Mouse (Mus musculus) adrenal gland, postnatal 36 days (tissue): Measurements from ENCODE around the gene Cxcl14. TPM values are rescaled to one million over a fixed set of nuclear protein-coding genes. Genes with fewer than 3 reads are reported as not detected.

Experiments
- DNase-seq, 2 experiments: peaks; one replicate each; pipeline ENCODE4 v3.0.0; 2021; ENCODE audit warnings: mixed read lengths in 1 of 2
- total RNA-seq, 2 experiments: library from RNA; stranded (reverse); gene quantifications; 2 replicates each; pipeline ENCODE4 v1.2.3; 2021

Gene Cxcl14
- total RNA-seq, 2 experiments from 2014 or later: 34.9 to 36.1 TPM

DNA sequence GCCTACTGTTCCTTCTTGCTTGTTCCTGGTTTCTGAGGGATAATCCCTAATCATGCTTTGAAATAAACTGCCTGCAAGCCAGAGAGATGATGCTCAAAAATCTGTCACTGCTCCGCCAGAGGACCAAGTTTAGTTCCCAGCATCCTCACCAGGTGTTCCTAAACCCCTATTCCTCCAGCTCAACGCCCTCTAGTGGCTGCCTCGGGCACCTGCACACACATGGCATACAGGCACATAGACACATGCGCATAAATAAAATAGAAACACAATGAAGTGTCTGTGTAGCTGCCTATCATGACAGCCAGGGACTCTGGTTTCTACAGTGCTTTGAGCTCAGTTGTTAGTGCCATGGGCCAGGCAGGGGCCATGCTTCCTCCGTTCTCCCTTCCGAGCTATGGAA lies 6.4 kb downstream of the Cxcl14 start:
- DNase-seq: no peak

DNA sequence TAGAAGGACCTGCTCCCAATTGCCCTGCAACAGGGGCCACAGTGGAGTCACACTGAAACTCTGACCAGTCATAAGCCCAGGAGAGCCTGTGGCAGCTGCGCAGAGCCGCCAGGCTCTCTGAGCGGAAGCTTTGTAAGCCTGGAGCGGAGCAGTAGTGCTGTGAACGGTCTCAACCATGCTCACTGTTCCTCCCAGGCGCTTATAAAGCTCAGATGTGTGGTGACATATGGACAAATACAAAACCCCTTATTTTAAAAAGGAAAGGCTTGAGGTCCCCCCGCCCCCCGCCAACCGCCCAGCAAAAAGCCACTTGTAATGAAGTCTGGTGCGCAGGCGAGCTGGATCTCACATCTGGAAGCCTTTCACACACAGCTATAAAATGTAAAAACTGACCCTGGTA lies 7.1 kb downstream of the Cxcl14 start:
- no peak for DNase-seq

DNA sequence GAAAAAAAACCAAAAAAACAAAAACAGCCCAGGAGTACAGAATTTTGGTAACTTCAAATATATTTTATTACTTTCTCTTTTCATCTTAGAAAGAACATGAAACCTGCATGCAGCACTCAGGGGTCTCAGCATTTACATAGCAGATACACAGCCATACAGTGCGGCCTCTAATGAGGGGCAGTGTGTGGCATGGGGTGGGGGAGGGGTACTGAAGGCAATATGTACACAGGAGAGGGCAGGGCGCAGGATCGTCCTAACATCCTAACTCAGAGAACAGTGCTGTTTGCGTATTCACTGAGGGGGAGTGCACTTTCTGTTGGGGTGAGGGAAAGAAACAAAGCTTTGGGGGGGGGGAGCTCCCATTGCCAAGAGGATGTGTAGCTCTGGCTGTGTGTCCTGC lies 7.8 kb downstream of the Cxcl14 start:
- DNase-seq: no peak

DNA sequence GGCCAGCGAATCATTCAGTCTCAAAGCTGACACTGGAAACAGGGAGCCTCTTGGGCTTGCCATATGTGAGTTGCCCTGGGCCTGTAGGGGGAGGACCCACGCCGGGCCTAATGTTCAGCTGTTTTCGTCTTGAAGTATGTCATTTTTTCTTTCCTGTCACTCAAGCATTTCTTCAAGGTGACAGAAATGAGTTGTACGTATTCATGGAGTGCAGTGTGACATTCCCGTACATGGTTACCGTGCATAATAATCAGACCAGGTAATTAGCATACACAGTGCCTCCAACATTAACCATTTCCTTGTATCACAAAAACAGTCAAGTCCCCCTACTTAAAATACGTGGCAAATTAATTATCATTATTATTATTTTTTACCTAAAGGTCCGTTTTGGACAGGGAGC lies 9.3 kb downstream of the Cxcl14 start:
- no peak for DNase-seq

DNA sequence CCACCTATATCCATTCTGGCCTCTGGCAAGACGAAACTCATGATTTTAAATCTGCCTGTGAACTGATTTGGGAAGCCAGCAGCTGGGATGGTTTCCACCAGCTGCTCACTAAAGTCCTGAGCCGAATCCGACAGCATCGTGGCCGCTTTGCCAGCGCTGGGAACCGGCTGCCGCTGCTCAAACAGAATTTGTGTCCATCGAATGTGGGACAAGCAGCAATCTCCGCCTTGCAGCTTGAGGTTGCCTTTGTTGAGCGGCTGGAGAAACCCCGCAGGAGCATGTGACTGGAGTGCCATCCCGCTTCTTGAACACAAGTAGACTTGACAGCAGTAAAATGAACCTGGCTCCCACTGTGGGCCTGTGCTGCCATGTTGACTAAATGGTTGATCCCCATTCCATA lies 13.0 kb downstream of the Cxcl14 start:
- no peak for DNase-seq

DNA sequence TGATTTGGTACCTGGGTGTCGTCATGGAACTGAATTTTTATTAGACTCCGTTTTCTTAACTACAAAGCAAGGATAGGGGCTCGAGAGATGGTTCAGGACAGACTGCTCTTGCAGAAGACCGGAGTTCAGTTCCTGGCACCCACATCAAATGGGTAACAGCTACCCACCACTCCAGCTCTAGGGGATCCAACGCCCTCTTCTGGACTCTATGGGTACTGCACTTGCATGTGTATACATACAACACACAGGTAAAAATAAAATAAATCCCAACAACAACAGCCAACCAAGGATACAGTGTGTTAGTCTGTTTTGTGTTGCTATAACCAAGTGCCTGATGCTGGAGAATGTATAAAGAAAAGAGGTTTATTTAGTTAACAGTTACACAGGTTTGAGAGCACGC lies 16.0 kb downstream of the Cxcl14 start:
- DNase-seq: no peak

DNA sequence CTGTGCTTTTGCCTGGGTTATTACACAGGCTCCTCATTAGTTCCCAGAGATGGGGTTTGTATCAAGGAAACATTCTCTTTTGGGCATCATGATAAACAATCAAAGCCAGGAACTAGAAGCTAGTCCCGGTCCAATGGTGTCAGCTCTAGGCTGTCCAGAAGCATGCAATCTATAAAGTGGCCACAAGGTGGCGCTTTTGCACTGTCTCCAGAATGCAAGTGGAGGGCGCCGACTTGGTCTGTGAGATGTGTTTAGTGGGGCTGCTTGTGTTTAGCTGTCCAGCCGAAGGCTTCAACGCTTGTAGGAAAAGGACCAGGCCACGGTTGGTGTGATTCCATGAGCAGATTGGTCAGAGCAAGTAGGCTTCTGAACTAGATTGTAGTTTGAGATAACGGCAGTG lies 16.9 kb downstream of the Cxcl14 start:
- peak; percentile 78 to 80 for DNase-seq

DNA sequence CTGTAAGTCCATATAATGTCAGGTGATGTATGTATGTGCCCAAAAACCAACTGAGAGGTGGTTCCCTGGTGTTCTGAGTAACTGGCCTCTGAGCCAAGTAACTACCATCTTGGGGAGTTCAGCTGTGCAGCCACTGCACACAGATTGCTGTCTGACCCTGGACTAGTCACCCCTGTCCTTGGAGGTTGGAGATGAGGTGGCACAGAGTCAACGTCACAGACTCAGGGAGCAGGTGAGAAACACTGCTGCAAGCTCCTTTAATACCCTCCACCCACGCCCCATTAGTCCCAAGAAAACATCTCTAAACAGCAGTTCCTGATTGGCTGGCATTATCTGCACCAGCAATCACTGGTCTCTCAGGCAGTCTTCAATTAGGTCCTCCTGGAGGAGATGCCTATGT lies 21.2 kb downstream of the Cxcl14 start:
- peak in 1 of 2 experiments; percentile 17 for DNase-seq

DNA sequence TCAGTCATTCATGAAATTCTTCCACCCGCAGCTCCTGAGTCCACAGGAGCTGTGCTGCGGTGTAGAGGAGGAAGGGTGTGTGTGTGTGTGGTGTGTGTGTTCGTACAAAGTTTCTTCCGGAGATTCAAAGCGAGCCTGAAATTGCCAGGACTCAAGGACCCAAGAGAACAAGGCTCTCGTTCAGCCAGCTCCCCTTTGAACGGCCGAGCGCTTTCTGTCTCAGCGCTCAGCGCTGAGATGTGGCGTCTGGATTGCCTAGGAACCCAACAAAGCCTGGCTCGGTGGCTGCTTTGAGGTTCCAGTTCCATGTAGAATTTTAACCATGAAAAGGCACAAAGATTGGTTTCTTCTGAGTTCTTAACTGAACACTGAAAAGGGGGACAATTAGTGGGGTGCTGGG lies 26.2 kb downstream of the Cxcl14 start:
- DNase-seq: no peak

DNA sequence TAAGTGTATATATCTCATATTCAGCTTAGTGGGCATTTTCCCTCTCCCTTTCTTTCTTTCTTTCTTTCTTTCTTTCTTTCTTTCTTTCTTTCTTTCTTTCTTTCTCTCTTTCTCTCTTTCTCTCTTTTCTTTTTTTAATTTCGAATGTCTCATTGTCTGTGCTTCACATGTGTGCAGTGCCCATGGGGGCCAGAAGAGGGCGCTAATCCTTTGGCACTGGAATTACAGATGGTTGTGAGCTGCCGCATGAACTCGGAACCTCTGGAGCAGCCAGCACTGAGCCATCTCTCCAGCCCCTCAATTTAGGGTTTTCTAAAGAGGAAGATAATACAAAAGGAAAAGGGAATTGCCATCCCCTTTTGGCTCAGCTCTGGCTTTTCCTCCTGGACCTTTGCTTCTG lies 29.0 kb downstream of the Cxcl14 start:
- no peak for DNase-seq

DNA sequence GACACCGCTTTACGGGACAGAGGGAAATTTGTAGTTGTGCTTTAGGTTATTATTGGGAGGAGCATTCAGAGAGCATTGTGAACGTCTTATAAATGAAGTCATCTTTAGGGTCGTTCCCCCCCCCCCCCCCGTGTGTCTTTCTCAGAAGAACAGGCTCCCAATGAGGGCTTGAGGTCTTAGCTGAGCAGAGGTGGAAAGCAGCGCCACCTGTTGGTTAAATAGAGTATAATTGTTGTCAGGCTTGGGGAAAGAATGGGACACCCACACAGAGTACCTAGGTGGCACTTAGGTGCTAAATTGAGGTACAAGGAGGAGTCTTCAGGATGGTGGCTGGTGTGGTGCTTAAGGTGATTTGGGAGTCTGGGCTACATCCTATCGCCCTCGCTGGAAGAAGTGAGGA lies 29.9 kb downstream of the Cxcl14 start:
- peak in 1 of 2 experiments; percentile 32 for DNase-seq

DNA sequence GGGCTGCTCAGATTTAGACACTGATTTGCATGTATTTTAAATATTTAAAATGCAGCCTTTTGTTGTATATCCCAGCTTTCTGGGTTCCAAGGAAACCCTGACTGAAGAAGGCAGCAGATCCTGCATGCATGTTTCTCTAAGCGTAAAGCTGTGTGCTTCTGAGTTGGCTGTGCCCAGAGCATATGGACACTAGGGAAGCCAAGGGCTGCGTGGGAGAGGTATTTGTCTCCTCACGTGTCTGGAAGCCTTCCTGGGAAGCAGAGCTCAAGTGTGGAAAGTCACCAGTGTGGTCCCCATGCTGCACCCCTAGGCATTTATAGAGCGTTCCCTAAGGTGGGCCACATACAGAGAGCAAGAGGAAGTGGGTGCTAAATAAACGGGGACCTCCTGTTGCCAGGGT lies 30.7 kb downstream of the Cxcl14 start:
- no peak for DNase-seq

DNA sequence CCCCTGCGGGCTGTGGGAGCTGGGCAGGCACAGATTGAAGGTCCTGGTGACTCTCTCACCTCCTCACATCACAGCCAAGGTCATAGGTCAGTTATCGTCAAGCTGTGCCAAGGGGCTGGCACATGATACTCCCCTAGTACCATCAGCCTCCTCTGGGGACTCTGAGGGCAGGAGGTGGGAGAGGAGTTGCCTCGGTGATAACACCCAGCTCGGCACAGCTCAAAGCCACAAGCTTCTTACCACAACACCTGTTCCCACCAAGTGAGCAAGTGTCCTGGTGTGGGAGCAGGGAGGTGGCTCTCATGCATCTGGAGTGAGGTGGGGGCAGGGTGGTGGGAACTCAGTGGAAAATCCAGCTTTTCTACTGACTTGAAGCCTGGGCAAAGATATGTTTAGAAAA lies 34.1 kb downstream of the Cxcl14 start:
- no peak for DNase-seq

DNA sequence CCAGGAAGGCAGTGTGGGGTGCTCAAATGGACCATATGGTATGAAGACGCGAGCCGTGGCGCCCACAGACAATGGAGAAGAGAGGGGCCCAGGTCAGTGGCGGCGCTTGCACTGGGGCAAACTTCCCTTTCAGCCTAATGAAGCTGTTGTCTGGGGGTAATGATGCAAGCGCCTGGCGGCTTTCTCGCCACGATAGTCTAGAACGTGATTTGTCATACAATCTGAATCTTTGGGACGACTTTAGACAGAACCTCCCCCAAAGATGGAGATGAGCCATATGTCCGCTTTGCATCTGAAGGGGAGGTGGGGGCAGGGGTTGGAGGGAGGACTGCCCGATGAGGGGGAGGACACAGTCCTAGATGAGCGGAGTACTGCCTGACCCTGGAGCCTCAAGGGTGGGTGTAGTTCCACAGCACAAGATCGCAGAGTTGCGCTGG lies 36.0 kb downstream of the Cxcl14 start:
- DNase-seq: no peak

DNA sequence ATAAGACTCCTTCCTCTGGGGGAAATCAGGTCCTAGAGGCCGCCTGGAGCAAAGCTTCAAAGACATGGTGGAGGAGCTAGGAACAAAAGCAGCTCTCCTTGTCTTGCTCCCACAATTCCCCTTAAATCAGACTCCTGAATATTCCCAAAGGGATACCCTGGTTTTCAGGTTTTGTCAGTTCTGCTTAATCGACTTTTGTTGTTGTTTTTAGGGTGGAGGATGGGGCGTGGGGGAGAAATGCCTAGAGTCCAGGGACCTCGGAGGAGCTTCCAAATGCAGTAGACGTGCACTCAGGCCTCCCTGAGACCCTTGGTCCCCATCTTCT lies 36.5 kb downstream of the Cxcl14 start:
- no peak for DNase-seq

DNA sequence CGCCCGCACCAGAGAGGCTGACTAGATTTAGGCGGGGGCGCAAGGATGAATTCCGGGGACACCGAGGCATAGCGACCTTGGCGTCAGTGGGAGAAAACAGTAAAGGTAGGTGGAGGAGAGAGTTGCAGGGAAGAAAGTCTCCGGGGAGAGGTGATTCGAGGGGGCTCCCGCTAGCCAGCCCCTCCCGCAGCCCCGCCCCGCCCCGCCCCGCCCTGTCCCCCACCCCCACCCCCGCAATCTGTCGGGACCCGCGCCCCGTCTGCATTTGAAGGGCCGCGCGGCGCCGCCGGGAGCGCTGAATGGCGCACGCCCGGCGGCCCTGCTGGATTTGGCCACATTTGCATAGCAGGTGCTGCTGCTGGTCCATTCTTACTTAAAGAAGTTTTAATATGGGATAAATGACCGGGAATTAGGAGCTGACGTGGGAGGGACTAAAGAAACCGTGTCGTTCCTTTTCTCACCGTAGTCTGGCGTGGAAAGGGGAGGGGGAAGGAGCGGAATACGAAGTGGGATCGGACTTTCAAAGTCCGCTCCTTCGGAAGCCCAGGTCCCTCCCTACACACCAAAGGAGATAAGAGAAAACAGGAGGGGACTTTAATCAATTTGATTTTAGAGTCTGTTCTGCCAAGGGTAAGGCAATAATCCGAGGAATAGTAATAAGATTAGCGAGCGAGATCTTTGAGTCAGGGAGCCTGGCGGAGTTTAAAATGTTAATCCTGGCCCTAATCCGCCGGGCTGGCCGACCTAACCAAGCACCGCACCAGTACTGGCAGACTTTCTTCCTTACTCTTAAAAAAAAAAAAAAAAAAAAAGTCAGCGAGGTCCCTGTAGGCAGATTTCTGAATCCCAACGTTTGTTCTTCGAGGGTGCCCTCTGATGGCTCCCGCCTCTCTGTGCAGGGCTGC lies 37.1 kb downstream of the Cxcl14 start:
- no peak for DNase-seq

DNA sequence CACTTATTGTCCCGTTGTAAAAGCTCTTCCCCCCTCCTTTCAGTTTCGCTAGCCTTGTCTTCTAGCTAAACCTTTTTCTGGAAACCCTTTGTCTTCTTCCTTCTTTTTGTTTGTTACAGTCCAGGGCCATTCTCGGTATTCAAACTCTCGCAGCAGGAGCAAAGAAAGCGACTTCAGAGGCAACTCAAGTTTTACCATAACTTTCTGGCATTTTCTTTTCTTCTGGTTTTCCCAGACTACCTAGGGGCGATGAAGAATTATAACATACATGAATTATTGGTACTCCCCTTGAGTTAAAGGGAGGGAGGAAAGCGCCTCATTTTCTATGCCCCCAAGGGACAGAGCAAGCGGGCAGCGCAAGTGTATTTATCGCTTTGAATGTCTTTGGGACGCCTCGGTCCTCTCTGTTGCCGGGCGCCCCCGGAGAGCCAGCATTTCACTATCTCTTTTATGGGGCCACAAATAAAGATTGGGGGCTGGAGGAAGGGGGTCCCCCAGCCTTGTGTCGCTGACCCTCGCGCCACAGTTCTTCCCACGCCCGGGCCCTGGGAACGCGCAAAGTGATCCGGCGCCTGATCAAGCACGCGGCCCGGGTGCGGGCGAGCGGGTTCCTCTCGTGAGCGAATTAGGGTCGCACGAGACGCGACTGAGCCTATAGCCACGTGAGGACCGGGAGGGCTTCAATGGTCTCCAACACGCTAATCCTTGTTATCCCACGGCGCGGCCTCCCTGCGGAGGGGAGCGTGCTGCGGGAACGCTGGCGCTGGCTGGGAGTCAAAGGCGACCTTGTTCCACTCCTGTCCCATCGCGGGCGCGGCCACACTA lies 37.9 kb downstream of the Cxcl14 start:
- DNase-seq: no peak

DNA sequence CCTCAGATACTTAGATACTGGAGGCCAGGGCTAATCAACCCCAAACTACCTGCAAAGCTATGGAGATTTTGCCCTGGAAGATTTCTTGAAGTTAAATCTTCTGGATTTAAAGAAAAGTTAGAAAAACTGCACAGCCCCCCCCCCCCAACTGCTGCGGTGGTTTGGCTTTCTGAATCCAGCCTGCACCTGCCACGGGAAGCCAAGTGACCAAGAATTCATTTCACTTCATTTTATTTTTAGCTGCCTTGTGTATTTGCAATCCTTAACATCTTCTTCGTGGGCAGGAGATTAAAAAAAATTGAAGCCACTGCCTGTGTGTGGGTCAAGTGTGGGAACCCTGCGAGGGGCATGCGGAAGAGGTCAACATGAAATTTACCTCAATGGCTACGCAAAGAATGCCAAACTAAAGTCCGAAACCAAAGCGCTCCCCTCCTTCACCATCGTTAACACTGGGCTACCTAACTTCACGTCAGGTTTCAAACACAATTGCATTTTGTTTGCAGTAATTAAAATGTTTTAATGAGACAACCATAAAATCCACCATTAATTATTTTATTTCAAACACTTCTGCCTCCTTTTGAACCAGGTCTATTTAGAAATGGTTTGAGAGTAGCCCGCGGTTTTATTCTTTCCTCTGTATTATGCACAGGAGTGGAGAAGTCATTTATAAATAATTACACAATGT lies 38.7 kb downstream of the Cxcl14 start:
- no peak for DNase-seq

DNA sequence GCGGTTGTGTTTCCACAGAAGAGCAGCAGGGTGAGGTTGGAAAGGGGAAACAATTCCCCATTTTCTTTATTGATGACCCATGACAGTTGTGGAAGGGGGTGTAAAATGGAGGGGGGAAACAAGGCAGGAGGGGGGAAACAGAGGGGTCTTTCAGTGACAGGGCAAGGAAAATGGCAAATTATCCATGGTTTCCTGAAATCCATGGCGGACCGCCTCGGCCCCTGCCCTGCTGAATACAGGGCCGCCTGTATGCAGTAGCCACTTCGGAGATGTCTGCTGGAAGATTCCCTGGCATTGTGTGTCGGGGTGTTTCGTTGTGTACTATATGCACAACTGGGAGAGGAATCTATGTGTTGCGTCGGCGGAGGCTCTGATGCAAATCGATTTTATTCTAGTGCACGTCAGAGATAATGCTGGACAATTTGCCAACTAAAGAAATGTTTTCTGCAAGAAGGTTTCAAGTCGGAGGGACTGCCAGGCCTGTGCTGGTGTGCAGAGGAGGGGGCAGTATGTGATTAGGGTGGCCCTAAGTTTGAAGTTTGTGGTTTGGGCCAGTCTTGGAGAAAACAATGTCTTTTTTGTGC lies 39.5 kb downstream of the Cxcl14 start:
- DNase-seq: no peak

DNA sequence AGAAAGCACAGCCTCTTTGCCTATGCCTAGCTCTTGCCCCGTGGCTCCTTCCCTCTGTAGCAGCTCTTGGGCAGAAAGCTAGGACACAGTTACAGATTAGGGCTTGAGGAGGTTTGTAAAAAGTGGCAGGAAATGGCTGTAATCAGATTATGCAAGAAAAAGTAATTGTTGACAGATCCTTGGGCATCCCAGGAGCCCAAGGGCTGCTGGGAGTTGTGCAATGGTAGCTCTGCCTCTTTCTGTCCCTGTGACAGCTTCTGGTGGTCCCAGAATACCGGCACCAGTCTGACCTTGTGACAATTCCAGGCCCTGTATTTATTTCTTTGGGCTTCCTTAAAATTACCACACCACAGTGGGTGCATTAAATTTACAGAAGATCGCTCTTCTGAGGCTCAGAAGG lies 43.0 kb downstream of the Cxcl14 start:
- no peak for DNase-seq

DNA sequence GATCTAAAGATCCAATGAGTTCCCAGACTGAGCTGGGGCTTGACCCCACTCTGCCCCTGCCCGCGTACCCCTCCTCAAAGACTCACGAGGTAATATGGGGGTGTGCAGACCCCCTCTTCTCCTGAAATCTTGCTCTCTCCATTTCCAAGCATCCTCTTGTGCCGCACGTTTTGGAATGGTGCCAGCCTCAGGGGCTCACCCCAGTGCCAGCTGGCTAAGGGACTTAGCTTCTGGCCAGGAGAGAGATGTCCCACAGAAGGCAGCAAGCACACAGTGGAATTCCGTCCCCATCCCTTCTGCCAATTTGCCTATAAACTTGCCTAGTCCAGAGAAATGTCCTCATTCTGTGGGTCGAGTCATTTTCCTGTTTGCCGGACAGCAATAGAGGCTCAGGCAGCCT lies 43.6 kb downstream of the Cxcl14 start:
- no peak for DNase-seq

DNA sequence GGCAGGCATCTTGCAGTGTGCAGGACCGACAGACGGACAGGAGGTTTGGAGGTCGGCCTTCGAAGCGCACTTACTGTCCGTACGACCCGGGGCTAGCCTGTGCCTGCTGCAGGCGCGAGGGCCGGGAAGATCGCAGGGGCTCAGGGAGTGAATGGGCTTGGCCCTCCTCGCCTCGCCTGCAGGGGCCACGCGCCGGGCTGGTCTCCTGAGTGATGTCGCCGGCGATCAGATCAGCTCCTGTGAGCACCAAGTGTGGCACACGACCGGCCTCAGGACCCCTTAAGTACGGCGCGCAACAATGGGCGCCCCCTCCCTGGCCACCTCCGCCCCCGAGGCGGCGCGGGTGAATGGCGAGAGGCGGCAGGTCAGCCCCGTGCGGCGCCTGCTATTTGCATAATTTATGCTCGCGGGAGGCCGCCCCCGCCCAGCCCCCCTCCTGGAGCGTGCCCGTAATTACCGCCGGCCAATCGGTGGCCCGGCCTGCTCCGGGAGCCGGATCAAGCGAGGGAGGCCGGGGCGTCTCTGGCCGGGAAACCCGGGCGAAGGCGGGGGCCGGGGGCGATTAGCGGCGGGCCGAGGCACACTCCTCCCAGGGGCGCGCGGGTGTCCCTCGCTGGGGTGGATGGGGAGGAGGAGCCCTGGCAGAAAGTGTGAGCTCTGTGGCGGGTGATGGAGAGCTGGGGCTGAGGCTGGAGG lies 44.3 kb downstream of the Cxcl14 start, which contains the start of gene Neurog1:
Gene Neurog1, minus strand, starts transcription at position 240 of the 696 bp plus-strand sequence.
- no peak for DNase-seq
